Mouse (Mus musculus) hindbrain, embryonic 16.5 days (tissue): ENCODE data around the gene Lat. TPM values are rescaled to one million over a fixed set of nuclear protein-coding genes. Genes with fewer than 3 reads are reported as not detected.
"Not testable (repeated sequence)": the region's sequence is repeated elsewhere in the genome, so short reads cannot be mapped to it uniquely, and the experiment has no call there.

ENCODE experiments used
- ATAC-seq: fragments of 200-750 bp; cut with Nextera tagmentation; 2 replicates; pipeline ENCODE4 v1.8.0; 2017; ENCODE audit warnings: moderate TSS enrichment, moderate library complexity
- H3K27ac ChIP-seq: fragments of 300-500 bp; sonication (generic); 2 replicates; pipeline ENCODE4 v1.5.1; 2014; ENCODE audit warnings: low read depth, mild to moderate bottlenecking, control low read depth, low read length, moderate library complexity
- H3K27me3 ChIP-seq: fragments of 300-500 bp; sonication (generic); replicated peaks from 2 replicates; pipeline ENCODE4 v1.6.1; 2014; ENCODE audit warnings: low read length; ENCODE audit not compliant: control insufficient read depth, insufficient read depth
- H3K36me3 ChIP-seq: fragments of 300-500 bp; sonication (generic); 2 replicates; pipeline ENCODE4 v1.6.1; 2014; ENCODE audit warnings: mild to moderate bottlenecking, low read length, moderate library complexity, mixed read lengths; ENCODE audit not compliant: control insufficient read depth, insufficient read depth
- H3K4me1 ChIP-seq: fragments of 300-500 bp; sonication (generic); 2 replicates; pipeline ENCODE4 v1.6.1; 2014; ENCODE audit warnings: low read depth, low read length; ENCODE audit not compliant: control insufficient read depth, insufficient read depth
- H3K4me2 ChIP-seq: fragments of 300-500 bp; sonication (generic); 2 replicates; pipeline ENCODE4 v1.6.1; 2014; ENCODE audit warnings: mild to moderate bottlenecking, low read length, control low read depth, moderate library complexity
- H3K4me3 ChIP-seq: fragments of 300-500 bp; sonication (generic); 2 replicates; pipeline ENCODE4 v1.5.1; 2014; ENCODE audit warnings: mild to moderate bottlenecking, low read length, control low read depth, moderate library complexity
- H3K9ac ChIP-seq: fragments of 300-500 bp; sonication (generic); 2 replicates; pipeline ENCODE4 v1.6.1; 2014; ENCODE audit warnings: low read depth, mild to moderate bottlenecking, control low read depth, low read length, moderate library complexity
- H3K9me3 ChIP-seq: fragments of 300-500 bp; sonication (generic); 2 replicates; pipeline ENCODE4 v1.6.1; 2014; ENCODE audit warnings: mild to moderate bottlenecking, low read length, moderate library complexity; ENCODE audit not compliant: control insufficient read depth
- WGBS: fragments of 180-500 bp; shearing (Covaris S2); extraction: QIAGEN DNeasy Blood & Tissue Kit; methylation state at CpG from one replicate; pipeline ENCODE4 v1.1.7; 2014; 5-methylcytosine and 5-hydroxymethylcytosine counted together
- polyA plus RNA-seq: library from polyadenylated mRNA; unstranded; fragments of >200 nt; fragmentation: Nextera tagmentation; extraction: Ambion mirVana; gene quantifications from 2 replicates; pipeline ENCODE4 v1.2.1, GENCODE M21; 2015

The Lat gene
- polyA plus RNA-seq: 0.55 and 1.00 TPM in 2 replicates

- H3K4me3 ChIP-seq: no peak within 1 kb of the TSS
- no peak for ATAC-seq
- H3K9me3 ChIP-seq: no peaks in the 10 kb centered on the region
- H3K9ac ChIP-seq: no peak within 1 kb of the TSS
- no peak within 1 kb of the TSS for H3K27ac ChIP-seq
- no peaks in the 10 kb centered on the region for H3K27me3 ChIP-seq
- WGBS: 77% methylated on average over 12 of the region's 13 CpGs
- H3K4me2 ChIP-seq: no peak within 1 kb of the TSS
- H3K4me1 ChIP-seq: no peaks in the 10 kb centered on the region
- peaks cover 20% of the 10 kb centered on the region for H3K36me3 ChIP-seq
Measured at GRCm38 (mm10) chr7:126369393-126369792, at the start of gene Lat. Lat (minus strand) TSS chr7:126369570.

- H3K36me3 ChIP-seq: no peaks in the 10 kb centered on the region
- no peaks in the 10 kb centered on the region for H3K27me3 ChIP-seq
- no peak for ATAC-seq
- no peak overlapping the region for H3K27ac ChIP-seq
- no peaks in the 10 kb centered on the region for H3K9me3 ChIP-seq
- no peak overlapping the region for H3K4me3 ChIP-seq
- no peak overlapping the region for H3K9ac ChIP-seq
- H3K4me2 ChIP-seq: no peak overlapping the region
- H3K4me1 ChIP-seq: no peaks in the 10 kb centered on the region
- 74% methylated on average over 3 of the region's 3 CpGs for WGBS
Measured at GRCm38 (mm10) chr7:126418496-126418895, 49.1 kb upstream of the Lat start.

- Histone ChIP-seq H3K4me2 (no peak overlapping the region), H3K9ac (no peak overlapping the region), H3K36me3 (no peaks in the 10 kb centered on the region), H3K27me3 (no peaks in the 10 kb centered on the region), H3K9me3 (no peaks in the 10 kb centered on the region), H3K27ac (no peak overlapping the region), H3K4me3 (no peak overlapping the region), H3K4me1 (no peaks in the 10 kb centered on the region)
- WGBS: 82% methylated on average over 4 of the region's 4 CpGs
- no peak for ATAC-seq
Measured at GRCm38 (mm10) chr7:126417606-126418005, 48.2 kb upstream of the Lat start.

GRCm38 (mm10) chr7:126417045-126417444 is 47.7 kb upstream of the Lat start:
- no peak overlapping the region for H3K27ac ChIP-seq
- no peaks in the 10 kb centered on the region for H3K27me3 ChIP-seq
- H3K9me3 ChIP-seq: no peaks in the 10 kb centered on the region
- H3K4me1 ChIP-seq: no peaks in the 10 kb centered on the region
- 17% methylated on average over 8 of the region's 8 CpGs for WGBS
- H3K4me3 ChIP-seq: no peak overlapping the region
- no peak for ATAC-seq
- H3K9ac ChIP-seq: no peak overlapping the region
- H3K4me2 ChIP-seq: no peak overlapping the region
- no peaks in the 10 kb centered on the region for H3K36me3 ChIP-seq

- Histone ChIP-seq H3K27ac (no peak overlapping the region), H3K9me3 (no peaks in the 10 kb centered on the region), H3K4me3 (no peak overlapping the region), H3K4me2 (no peak overlapping the region), H3K36me3 (no peaks in the 10 kb centered on the region), H3K9ac (no peak overlapping the region), H3K27me3 (no peaks in the 10 kb centered on the region), H3K4me1 (no peaks in the 10 kb centered on the region)
- WGBS: 57% methylated on average over 2 of the region's 2 CpGs
- ATAC-seq: no peak
Measured at GRCm38 (mm10) chr7:126416615-126417014, 47.2 kb upstream of the Lat start.

GRCm38 (mm10) chr7:126414725-126415124 is 45.4 kb upstream of the Lat start, which contains the start of gene Cd19:
Cd19 (minus strand) TSS chr7:126414889.
- Histone ChIP-seq H3K27me3 (no peaks in the 10 kb centered on the region), H3K4me2 (no peak within 1 kb of the TSS), H3K4me1 (no peaks in the 10 kb centered on the region), H3K9ac (no peak within 1 kb of the TSS), H3K36me3 (no peaks in the 10 kb centered on the region), H3K4me3 (no peak within 1 kb of the TSS), H3K9me3 (no peaks in the 10 kb centered on the region), H3K27ac (no peak within 1 kb of the TSS)
- WGBS: 92% methylated on average over 6 of the region's 6 CpGs
- ATAC-seq: no peak

GRCm38 (mm10) chr7:126411061-126411460 is 41.7 kb upstream of the Lat start:
- ATAC-seq: no peak
- H3K9ac ChIP-seq: no peak overlapping the region
- H3K4me2 ChIP-seq: no peak overlapping the region
- no peaks in the 10 kb centered on the region for H3K36me3 ChIP-seq
- no peak overlapping the region for H3K27ac ChIP-seq
- H3K27me3 ChIP-seq: no peaks in the 10 kb centered on the region
- WGBS: 92% methylated on average over 4 of the region's 4 CpGs
- H3K4me1 ChIP-seq: no peaks in the 10 kb centered on the region
- H3K9me3 ChIP-seq: no peaks in the 10 kb centered on the region
- no peak overlapping the region for H3K4me3 ChIP-seq

- Histone ChIP-seq H3K4me2 (no peak overlapping the region), H3K9ac (no peak overlapping the region), H3K4me1 (no peaks in the 10 kb centered on the region), H3K9me3 (no peaks in the 10 kb centered on the region), H3K36me3 (no peaks in the 10 kb centered on the region), H3K27me3 (no peaks in the 10 kb centered on the region), H3K4me3 (no peak overlapping the region), H3K27ac (no peak overlapping the region)
- 96% methylated on average over 2 of the region's 2 CpGs for WGBS
- no peak for ATAC-seq
Measured at GRCm38 (mm10) chr7:126408686-126409085, 39.3 kb upstream of the Lat start.

GRCm38 (mm10) chr7:126402518-126402917 is 33.1 kb upstream of the Lat start:
- H3K4me2 ChIP-seq, ATAC-seq, H3K36me3 ChIP-seq, H3K27me3 ChIP-seq, H3K27ac ChIP-seq, H3K9ac ChIP-seq, H3K9me3 ChIP-seq, H3K4me1 ChIP-seq, H3K4me3 ChIP-seq: not testable (repeated sequence)
- 77% methylated on average over 7 of the region's 8 CpGs for WGBS

GRCm38 (mm10) chr7:126399548-126399947 is 30.2 kb upstream of the Lat start:
- ATAC-seq: no peak
- Histone ChIP-seq H3K9ac (no peak overlapping the region), H3K27ac (no peak overlapping the region), H3K27me3 (no peaks in the 10 kb centered on the region), H3K4me2 (no peak overlapping the region), H3K36me3 (no peaks in the 10 kb centered on the region), H3K4me1 (peaks cover 8% of the 10 kb centered on the region), H3K9me3 (no peaks in the 10 kb centered on the region), H3K4me3 (no peak overlapping the region)
- WGBS: 9% methylated on average over 5 of the region's 5 CpGs
